Mouse (Mus musculus) bone marrow, adult 2 months (tissue): ENCODE measurements around the gene Zfp963.

Experiments used
- CTCF ChIP-seq: fragments of 200-500 bp; IDR thresholded peaks from 2 replicates; pipeline ENCODE4 v1.5.1; 2011; ENCODE audit warnings: low read length, control low read depth; ENCODE audit not compliant: control insufficient read depth, insufficient read depth
- POLR2A ChIP-seq: fragments of 200-500 bp; IDR thresholded peaks from 2 replicates; pipeline ENCODE4 v1.6.1; 2011; ENCODE audit warnings: low read depth, mild to moderate bottlenecking, control low read depth, low read length, borderline replicate concordance; ENCODE audit not compliant: control insufficient read depth

GRCm38 (mm10) chr8:69789105-69789504, 39.3 kb upstream of the Zfp963 start:
- TF ChIP-seq CTCF (no peak), POLR2A (no peak)
